Mouse (Mus musculus): ENCODE data around the gene A730071L15Rik. TPM values are rescaled to one million over a fixed set of nuclear protein-coding genes. Genes with fewer than 3 reads are reported as not detected.

The A730071L15Rik gene
- polyA plus RNA-seq, 2 experiments: 0.30 to 0.48 TPM

DNA sequence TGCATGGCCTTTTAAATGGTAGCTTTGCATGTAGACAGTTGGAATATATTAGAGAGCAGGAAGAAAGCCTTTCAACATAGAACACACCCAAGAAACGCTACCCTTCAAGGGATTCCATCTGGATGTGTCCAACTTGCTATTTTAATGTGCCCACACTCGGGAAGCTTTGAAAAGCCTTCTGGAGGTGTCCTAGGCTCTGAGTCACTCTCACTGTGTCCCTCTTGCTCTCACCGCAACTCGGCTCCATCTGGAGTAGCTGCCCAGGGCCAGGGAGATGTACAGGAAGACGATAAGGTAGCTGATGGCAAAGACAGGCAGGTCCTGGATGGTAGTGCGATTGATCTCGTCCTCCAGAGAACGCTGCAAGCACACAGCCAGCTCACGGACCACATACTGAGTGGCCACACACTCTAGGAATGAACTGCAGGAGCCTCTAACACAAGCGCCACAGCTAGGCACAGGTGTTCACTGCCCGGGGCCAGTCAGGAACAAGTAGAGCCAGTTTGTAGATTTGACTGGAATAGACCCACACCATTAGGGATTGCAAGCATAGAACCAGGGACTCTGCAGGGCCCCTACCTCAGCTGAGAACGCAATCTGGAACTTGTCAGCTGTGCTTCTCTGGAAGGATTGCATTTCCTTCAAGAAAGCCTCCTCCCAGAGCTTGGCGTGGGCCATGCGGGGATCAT is 24.9 kb downstream of the A730071L15Rik start:
- no peaks in the 10 kb centered on the region for H3K4me1 ChIP-seq (ENCODE audit: control insufficient read depth, insufficient read depth, low read length)
- WGBS: 74% methylated on average over 14 of the region's 14 CpGs
- no peak overlapping the region for H3K4me2 ChIP-seq (replicated peaks; ENCODE audit: low read depth, low read length, severe bottlenecking)
- no peak for TF ChIP-seq POLR2A (IDR thresholded peaks at IDR 0.05; ENCODE audit: borderline replicate concordance, extremely low read depth, insufficient read depth, insufficient read length)
- DNase-seq (ENCODE audit: low spot score) (no peak), ATAC-seq (ENCODE audit: low FRiP score, low read depth) (no peak)
- H3K9ac ChIP-seq (ENCODE audit: low read depth, low read length, severe bottlenecking): no peak overlapping the region
- no peaks in the 10 kb centered on the region for H3K27me3 ChIP-seq (ENCODE audit: control insufficient read depth, insufficient read depth, low read length)
- H3K4me3 ChIP-seq (replicated peaks; ENCODE audit: low read length): no peak overlapping the region
- H3K9me3 ChIP-seq (ENCODE audit: control insufficient read depth, low read length): no peaks in the 10 kb centered on the region
- no peak overlapping the region for H3K27ac ChIP-seq (replicated peaks; ENCODE audit: low read depth, low read length)
- no peaks in the 10 kb centered on the region for H3K36me3 ChIP-seq (ENCODE audit: control insufficient read depth, insufficient read depth, low read length)

DNA sequence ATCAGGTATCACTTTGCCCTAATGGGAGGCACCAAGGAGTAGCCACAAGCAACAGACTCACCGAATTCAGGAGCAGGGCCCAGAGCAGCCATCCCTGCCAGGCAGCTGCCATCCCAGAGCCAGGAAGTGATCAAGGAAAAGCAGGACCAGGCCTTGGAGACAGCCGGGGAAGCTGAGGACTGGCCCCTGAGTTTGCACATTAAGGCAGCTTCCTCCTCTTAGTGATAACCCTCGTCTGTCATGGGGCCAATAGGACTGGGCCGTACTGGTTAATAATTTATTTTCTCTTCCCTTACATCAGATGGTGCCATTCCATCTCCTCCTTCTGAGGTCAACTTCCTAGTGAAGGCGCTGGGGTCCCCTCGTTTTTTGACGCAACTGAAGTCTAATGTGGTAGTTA is 30.2 kb downstream of the A730071L15Rik start, which contains the start of gene Npc1l1:
Gene Npc1l1 (minus strand): TSS at position 132 of the 400 bp plus-strand sequence.
- DNase-seq (ENCODE audit: low spot score): no peak
- ATAC-seq (ENCODE audit: low FRiP score, low read depth): no peak
- H3K27ac ChIP-seq (replicated peaks; ENCODE audit: low read depth, low read length): no peak within 1 kb of the TSS
- WGBS: 84% methylated on average over 7 of the region's 7 CpGs
- no peak within 1 kb of the TSS for H3K9ac ChIP-seq (ENCODE audit: low read depth, low read length, severe bottlenecking)
- no peaks in the 10 kb centered on the region for H3K27me3 ChIP-seq (ENCODE audit: control insufficient read depth, insufficient read depth, low read length)
- no peak within 1 kb of the TSS for H3K4me2 ChIP-seq (replicated peaks; ENCODE audit: low read depth, low read length, severe bottlenecking)
- no peaks in the 10 kb centered on the region for H3K36me3 ChIP-seq (ENCODE audit: control insufficient read depth, insufficient read depth, low read length)
- no peaks in the 10 kb centered on the region for H3K9me3 ChIP-seq (ENCODE audit: control insufficient read depth, low read length)
- H3K4me1 ChIP-seq (ENCODE audit: control insufficient read depth, insufficient read depth, low read length): no peaks in the 10 kb centered on the region
- H3K4me3 ChIP-seq (replicated peaks; ENCODE audit: low read length): no peak within 1 kb of the TSS
- TF ChIP-seq POLR2A (IDR thresholded peaks at IDR 0.05; ENCODE audit: borderline replicate concordance, extremely low read depth, insufficient read depth, insufficient read length): no peak

DNA sequence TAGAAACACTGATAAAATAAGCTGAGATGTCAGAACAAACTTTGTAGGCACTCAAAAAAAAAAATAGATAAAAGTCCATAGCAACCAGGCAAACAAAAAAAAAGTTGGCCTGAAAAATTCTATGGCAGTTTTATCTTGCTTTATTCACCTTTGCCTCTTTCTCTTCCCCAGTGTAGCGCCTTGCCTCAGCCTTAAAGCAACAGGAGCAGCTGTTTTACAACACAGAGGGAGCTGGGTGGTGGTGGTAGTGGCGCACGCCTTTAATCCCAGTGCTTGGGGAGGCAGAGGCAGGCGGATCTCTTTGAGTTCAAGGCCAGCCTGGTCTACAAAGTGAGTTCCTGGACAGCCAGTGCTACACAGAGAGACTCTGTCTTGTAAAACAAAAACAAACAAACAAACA is 33.2 kb downstream of the A730071L15Rik start:
- Histone ChIP-seq H3K4me3 (replicated peaks; ENCODE audit: low read length) (no peak overlapping the region), H3K9me3 (ENCODE audit: control insufficient read depth, low read length) (no peaks in the 10 kb centered on the region), H3K27me3 (ENCODE audit: control insufficient read depth, insufficient read depth, low read length) (no peaks in the 10 kb centered on the region), H3K4me1 (ENCODE audit: control insufficient read depth, insufficient read depth, low read length) (no peaks in the 10 kb centered on the region), H3K27ac (replicated peaks; ENCODE audit: low read depth, low read length) (no peak overlapping the region), H3K4me2 (replicated peaks; ENCODE audit: low read depth, low read length, severe bottlenecking) (no peak overlapping the region), H3K9ac (ENCODE audit: low read depth, low read length, severe bottlenecking) (no peak overlapping the region), H3K36me3 (ENCODE audit: control insufficient read depth, insufficient read depth, low read length) (no peaks in the 10 kb centered on the region)
- ATAC-seq (ENCODE audit: low FRiP score, low read depth): no peak
- 85% methylated on average over 4 of the region's 4 CpGs for WGBS
- DNase-seq (ENCODE audit: low spot score): no peak
- no peak for TF ChIP-seq POLR2A (IDR thresholded peaks at IDR 0.05; ENCODE audit: borderline replicate concordance, extremely low read depth, insufficient read depth, insufficient read length)

DNA sequence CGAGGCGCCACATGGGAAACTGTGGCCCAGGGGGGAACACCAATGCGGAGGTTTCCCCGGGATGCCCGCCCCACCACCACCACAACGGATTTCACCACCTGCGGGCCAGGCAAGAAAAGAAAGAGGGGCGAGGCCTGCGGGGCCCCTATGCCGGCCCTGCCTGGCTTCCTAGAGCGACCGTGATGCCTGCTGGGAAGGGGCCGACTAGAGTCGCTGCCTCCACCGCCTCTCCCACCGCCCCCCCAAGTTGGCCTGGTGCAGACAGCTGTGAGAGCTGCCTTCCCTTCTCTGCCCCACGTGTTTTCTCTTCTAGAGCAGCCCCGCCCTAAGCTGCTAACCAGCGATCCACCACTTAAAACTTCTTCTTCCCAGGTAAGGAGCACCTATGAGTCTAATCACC is 44.9 kb downstream of the A730071L15Rik start:
- no peak for DNase-seq (ENCODE audit: low spot score)
- WGBS: 55% methylated on average over 16 of the region's 19 CpGs
- H3K4me3 ChIP-seq (replicated peaks; ENCODE audit: low read length): no peak overlapping the region
- no peaks in the 10 kb centered on the region for H3K9me3 ChIP-seq (ENCODE audit: control insufficient read depth, low read length)
- H3K4me1 ChIP-seq (ENCODE audit: control insufficient read depth, insufficient read depth, low read length): no peaks in the 10 kb centered on the region
- no peak for ATAC-seq (ENCODE audit: low FRiP score, low read depth)
- no peak overlapping the region for H3K4me2 ChIP-seq (replicated peaks; ENCODE audit: low read depth, low read length, severe bottlenecking)
- H3K27ac ChIP-seq (replicated peaks; ENCODE audit: low read depth, low read length): no peak overlapping the region
- no peaks in the 10 kb centered on the region for H3K36me3 ChIP-seq (ENCODE audit: control insufficient read depth, insufficient read depth, low read length)
- no peak overlapping the region for H3K9ac ChIP-seq (ENCODE audit: low read depth, low read length, severe bottlenecking)
- TF ChIP-seq POLR2A (IDR thresholded peaks at IDR 0.05; ENCODE audit: borderline replicate concordance, extremely low read depth, insufficient read depth, insufficient read length): no peak
- no peaks in the 10 kb centered on the region for H3K27me3 ChIP-seq (ENCODE audit: control insufficient read depth, insufficient read depth, low read length)

Other genes with a start within 250 kb of the A730071L15Rik start
- 0.83 and 1.7 TPM in 2 replicates for gene Gck, start 249.9 kb upstream of the A730071L15Rik start, polyA plus RNA-seq (2012; rRNA removed)
- 0.74 and 2.6 TPM in 2 replicates for gene Gck, start 249.9 kb upstream of the A730071L15Rik start, polyA plus RNA-seq (2014; fragmentation: Nextera tagmentation; extraction: Ambion mirVana)
- 79.0 and 81.0 TPM in 2 replicates for gene Ykt6, start 244.3 kb upstream of the A730071L15Rik start, polyA plus RNA-seq (2012; rRNA removed)
- gene Ykt6, start 244.3 kb upstream of the A730071L15Rik start, polyA plus RNA-seq (2014; fragmentation: Nextera tagmentation; extraction: Ambion mirVana): 33.2 and 34.8 TPM in 2 replicates
- 3.1 and 3.5 TPM in 2 replicates for gene Camk2b, start 133.7 kb upstream of the A730071L15Rik start, polyA plus RNA-seq (2012; rRNA removed)
- 1.5 TPM in 2 replicates for gene Camk2b, start 133.7 kb upstream of the A730071L15Rik start, polyA plus RNA-seq (2014; fragmentation: Nextera tagmentation; extraction: Ambion mirVana)
- 45.9 and 51.6 TPM in 2 replicates for gene Nudcd3, start 386 bp downstream of the A730071L15Rik start, polyA plus RNA-seq (2012; rRNA removed)
- 32.1 and 38.5 TPM in 2 replicates for gene Nudcd3, start 386 bp downstream of the A730071L15Rik start, polyA plus RNA-seq (2014; fragmentation: Nextera tagmentation; extraction: Ambion mirVana)
- gene Npc1l1, start 30.1 kb downstream of the A730071L15Rik start, polyA plus RNA-seq (2012; rRNA removed): 0.23 and 0.46 TPM in 2 replicates
- 0.15 and 0.25 TPM in 2 replicates for gene Npc1l1, start 30.1 kb downstream of the A730071L15Rik start, polyA plus RNA-seq (2014; fragmentation: Nextera tagmentation; extraction: Ambion mirVana)
- gene Ddx56, start 67.7 kb downstream of the A730071L15Rik start, polyA plus RNA-seq (2012; rRNA removed): 62.9 and 71.2 TPM in 2 replicates
- gene Ddx56, start 67.7 kb downstream of the A730071L15Rik start, polyA plus RNA-seq (2014; fragmentation: Nextera tagmentation; extraction: Ambion mirVana): 92.4 and 93.4 TPM in 2 replicates
- 132 and 137 TPM in 2 replicates for gene Tmed4, start 74.8 kb downstream of the A730071L15Rik start, polyA plus RNA-seq (2012; rRNA removed)
- gene Tmed4, start 74.8 kb downstream of the A730071L15Rik start, polyA plus RNA-seq (2014; fragmentation: Nextera tagmentation; extraction: Ambion mirVana): 108 and 120 TPM in 2 replicates
- gene Ogdh, start 91.6 kb downstream of the A730071L15Rik start, polyA plus RNA-seq (2012; rRNA removed): 59.2 and 66.3 TPM in 2 replicates
- 79.4 and 86.6 TPM in 2 replicates for gene Ogdh, start 91.6 kb downstream of the A730071L15Rik start, polyA plus RNA-seq (2014; fragmentation: Nextera tagmentation; extraction: Ambion mirVana)
- gene Zmiz2, start 189.0 kb downstream of the A730071L15Rik start, polyA plus RNA-seq (2012; rRNA removed): 34.1 and 47.4 TPM in 2 replicates
- gene Zmiz2, start 189.0 kb downstream of the A730071L15Rik start, polyA plus RNA-seq (2014; fragmentation: Nextera tagmentation; extraction: Ambion mirVana): 12.4 and 12.9 TPM in 2 replicates
- 2,776 and 3,384 TPM in 2 replicates for gene Ppia, start 215.4 kb downstream of the A730071L15Rik start, polyA plus RNA-seq (2012; rRNA removed)
- 4,586 and 4,744 TPM in 2 replicates for gene Ppia, start 215.4 kb downstream of the A730071L15Rik start, polyA plus RNA-seq (2014; fragmentation: Nextera tagmentation; extraction: Ambion mirVana)
- 203 and 273 TPM in 2 replicates for gene H2afv, start 244.4 kb downstream of the A730071L15Rik start, polyA plus RNA-seq (2012; rRNA removed)
- 548 and 588 TPM in 2 replicates for gene H2afv, start 244.4 kb downstream of the A730071L15Rik start, polyA plus RNA-seq (2014; fragmentation: Nextera tagmentation; extraction: Ambion mirVana)